Mouse (Mus musculus) cerebellum, adult 2 months (tissue): ENCODE data around the gene E2f4. TPM values are rescaled to one million over a fixed set of nuclear protein-coding genes. Genes with fewer than 3 reads are reported as not detected.
A peak's percentile ranks its signal among the peaks of the same experiment; 100 is the strongest.

ENCODE experiments used
- DNase-seq, 2 experiments: peaks; one replicate each; pipeline ENCODE4 v3.0.0; 2021
- H3K27ac ChIP-seq: fragments of 200-500 bp; 2 replicates; pipeline ENCODE4 v1.5.1; 2012; ENCODE audit warnings: low read length, control low read depth, inconsistent platforms; ENCODE audit not compliant: insufficient read depth
- H3K27me3 ChIP-seq: fragments of 200-500 bp; 2 replicates; pipeline ENCODE4 v1.6.1; 2012; ENCODE audit warnings: inconsistent platforms, mild to moderate bottlenecking, low read length, moderate library complexity; ENCODE audit not compliant: control insufficient read depth, insufficient read depth
- H3K4me1 ChIP-seq: fragments of 200-500 bp; 2 replicates; pipeline ENCODE4 v1.6.1; 2011; ENCODE audit warnings: low read length; ENCODE audit not compliant: control insufficient read depth, insufficient read depth
- H3K4me3 ChIP-seq: fragments of 200-500 bp; replicated peaks from 2 replicates; pipeline ENCODE3; 2011; ENCODE audit warnings: mild to moderate bottlenecking, low read depth, low read length, control low read depth; ENCODE audit not compliant: insufficient read depth
- CTCF ChIP-seq: fragments of 200-500 bp; IDR thresholded peaks from 2 replicates; pipeline ENCODE4 v1.5.1; 2011; ENCODE audit warnings: low read depth, mild to moderate bottlenecking, control low read depth, low read length, moderate library complexity, borderline replicate concordance; ENCODE audit not compliant: insufficient read depth
- POLR2A ChIP-seq: fragments of 200-500 bp; IDR thresholded peaks from 2 replicates; pipeline ENCODE4 v1.6.1; 2011; ENCODE audit warnings: low read length, control low read depth, borderline replicate concordance; ENCODE audit not compliant: insufficient read depth
- WGBS: fragments of 180-500 bp; shearing (Covaris S2); methylation state at CpG from one replicate; pipeline ENCODE4 v1.1.7; 2018; 5-methylcytosine and 5-hydroxymethylcytosine counted together
- polyA plus RNA-seq: library from polyadenylated mRNA; depleted of rRNA; stranded (reverse); fragments of >200 nt; gene quantifications from 2 replicates; pipeline ENCODE4 v1.2.3, GENCODE M21; 2012

Gene E2f4
- polyA plus RNA-seq, 1 experiment, result 81.6 TPM

DNA sequence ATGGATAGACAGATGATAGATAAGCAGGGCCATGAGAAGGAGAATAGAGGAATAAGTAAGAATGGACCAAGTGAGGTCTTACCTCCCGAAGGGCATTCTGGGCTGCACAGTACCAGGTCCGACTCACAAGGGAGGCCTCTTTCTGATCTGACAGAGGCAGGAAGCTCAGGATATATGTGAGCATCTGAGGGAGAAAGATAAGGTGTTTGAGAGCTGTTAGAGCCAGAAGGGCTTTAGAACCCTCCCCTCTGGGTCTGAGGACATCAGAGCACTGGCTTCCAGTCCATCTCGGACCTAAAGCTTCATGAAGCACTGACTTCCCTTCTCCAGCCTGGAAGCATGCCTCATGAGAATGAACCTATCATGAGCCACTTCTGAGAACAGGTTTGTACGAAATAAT is 25.7 kb downstream of the E2f4 start:
- H3K4me1 ChIP-seq, result peaks cover 4% of the 10 kb centered on the region; the same call in 1 of the 2 replicates
- DNase-seq, result no peak
- no peak overlapping the region for H3K27ac ChIP-seq
- H3K4me3 ChIP-seq, result no peak overlapping the region
- TF ChIP-seq POLR2A (no peak), CTCF (no peak)
- 90% methylated on average over 4 of the region's 4 CpGs for WGBS
- no peaks in the 10 kb centered on the region for H3K27me3 ChIP-seq

DNA sequence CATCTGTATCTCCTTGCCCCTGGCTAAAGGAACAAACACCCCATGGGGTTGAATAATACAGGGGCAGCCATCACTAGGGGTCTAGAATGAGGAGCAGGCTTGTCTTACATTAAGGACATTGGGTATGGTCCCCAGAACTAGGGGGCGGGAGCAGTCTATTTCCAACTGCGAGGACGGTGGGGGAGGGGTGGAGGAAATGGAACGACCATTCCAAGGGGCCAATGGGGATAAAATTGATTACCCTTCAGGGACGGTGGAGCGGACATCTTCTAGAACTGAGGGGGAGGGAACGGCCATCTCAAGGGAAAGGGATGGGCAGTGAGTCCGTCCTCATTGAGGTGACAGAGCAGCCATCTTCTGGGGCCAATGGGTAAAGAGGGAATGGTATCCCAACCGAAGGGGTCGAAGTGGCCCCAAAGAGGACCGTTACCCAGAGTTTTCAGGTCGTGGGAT is 28.2 kb downstream of the E2f4 start:
- Histone ChIP-seq H3K4me1 (peaks cover 3% of the 10 kb centered on the region; the same call in 1 of the 2 replicates), H3K27me3 (no peaks in the 10 kb centered on the region), H3K4me3 (peak overlapping the region; percentile 83), H3K27ac (peak overlapping the region; percentile 58; the same call in 1 of the 2 replicates)
- WGBS, result 1% methylated on average over 12 of the region's 12 CpGs
- TF ChIP-seq POLR2A, result no peak
- TF ChIP-seq CTCF, result no peak
- peak in 1 of 2 experiments; percentile 34 for DNase-seq

DNA sequence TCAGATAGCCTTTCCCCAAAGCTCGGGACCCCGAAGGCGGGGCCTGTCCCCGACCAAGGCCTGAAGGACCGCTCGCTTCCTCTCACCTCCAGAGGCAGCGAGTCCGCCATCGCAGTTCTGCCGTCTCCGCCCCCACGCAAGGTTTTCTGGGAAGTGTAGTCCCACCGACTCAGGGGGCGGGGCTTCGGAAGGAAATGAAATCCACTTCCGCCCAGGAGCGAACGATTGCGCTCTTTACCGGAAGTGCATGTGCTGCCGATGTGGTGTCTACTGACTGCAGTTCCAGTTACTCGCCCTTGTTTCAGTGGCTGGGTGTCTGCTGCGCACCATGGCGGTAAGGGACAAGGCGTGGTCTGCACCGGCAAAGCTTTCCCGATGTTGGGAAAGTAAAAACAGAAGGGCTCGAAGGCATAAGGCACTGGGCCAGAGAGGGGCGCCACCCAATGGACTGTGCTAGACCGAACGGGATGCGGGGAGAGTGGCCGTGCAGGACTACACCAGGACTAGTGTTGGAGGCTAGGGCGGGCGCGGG is 28.7 kb downstream of the E2f4 start, which contains the start of the genes Lrrc29 and Tmem208:
Lrrc29 (minus strand) TSS at position 138 of the 532 bp plus-strand sequence.
Tmem208 (plus strand) TSS at position 214 of the 532 bp plus-strand sequence.
- TF ChIP-seq POLR2A, result peak; percentile 90
- TF ChIP-seq CTCF, result peak; percentile 53; the same call in 1 of the 2 replicates
- no peaks in the 10 kb centered on the region for H3K27me3 ChIP-seq
- under 1% methylated on average over 36 of the region's 36 CpGs for WGBS
- H3K4me1 ChIP-seq, result peaks cover 3% of the 10 kb centered on the region; the same call in 1 of the 2 replicates
- H3K4me3 ChIP-seq, result peak within 1 kb of the TSS; percentile 83
- peak; percentile 97 for DNase-seq
- peak within 1 kb of the TSS; percentile 58; the same call in 1 of the 2 replicates for H3K27ac ChIP-seq

GRCm38 (mm10) chr8:105326968-105327367 is 29.5 kb downstream of the E2f4 start:
- TF ChIP-seq POLR2A (no peak), CTCF (no peak)

GRCm38 (mm10) chr8:105330325-105330724 is 32.9 kb downstream of the E2f4 start:
- no peak for DNase-seq
- Histone ChIP-seq H3K27me3 (no peaks in the 10 kb centered on the region), H3K4me1 (peaks cover 3% of the 10 kb centered on the region; the same call in 1 of the 2 replicates), H3K27ac (no peak overlapping the region), H3K4me3 (no peak overlapping the region)
- WGBS, result 86% methylated on average over 12 of the region's 12 CpGs
- TF ChIP-seq POLR2A, result no peak
- TF ChIP-seq CTCF, result no peak

More at GRCm38 (mm10) chr8:105326968-105327367, 29.5 kb downstream of the E2f4 start:
- no peak overlapping the region for H3K27ac ChIP-seq
- peak overlapping the region; percentile 83 for H3K4me3 ChIP-seq
- H3K4me1 ChIP-seq, result peaks cover 3% of the 10 kb centered on the region; the same call in 1 of the 2 replicates
- 26% methylated on average over 6 of the region's 6 CpGs for WGBS
- peak in 1 of 2 experiments; percentile 20 for DNase-seq
- H3K27me3 ChIP-seq, result no peaks in the 10 kb centered on the region

- WGBS, result 92% methylated on average over 22 of the region's 22 CpGs
- TF ChIP-seq POLR2A, result no peak
- no peak for TF ChIP-seq CTCF
Measured at GRCm38 (mm10) chr8:105331469-105331868, 34.0 kb downstream of the E2f4 start.

GRCm38 (mm10) chr8:105331931-105332330 is 34.5 kb downstream of the E2f4 start:
- Histone ChIP-seq H3K27ac (no peak overlapping the region), H3K4me1 (peaks cover 3% of the 10 kb centered on the region; the same call in 1 of the 2 replicates), H3K4me3 (no peak overlapping the region), H3K27me3 (no peaks in the 10 kb centered on the region)
- no peak for DNase-seq
- WGBS, result 91% methylated on average over 9 of the region's 9 CpGs
- no peak for TF ChIP-seq POLR2A
- TF ChIP-seq CTCF, result no peak

More at GRCm38 (mm10) chr8:105331469-105331868, 34.0 kb downstream of the E2f4 start:
- peak in 1 of 2 experiments; percentile 3 for DNase-seq
- H3K27ac ChIP-seq, result no peak overlapping the region
- no peaks in the 10 kb centered on the region for H3K27me3 ChIP-seq
- peaks cover 3% of the 10 kb centered on the region; the same call in 1 of the 2 replicates for H3K4me1 ChIP-seq
- H3K4me3 ChIP-seq, result no peak overlapping the region

GRCm38 (mm10) chr8:105332523-105332922 is 35.1 kb downstream of the E2f4 start:
- no peak overlapping the region for H3K4me3 ChIP-seq
- H3K4me1 ChIP-seq, result peaks cover under 1% of the 10 kb centered on the region; the same call in 1 of the 2 replicates
- H3K27ac ChIP-seq, result no peak overlapping the region
- TF ChIP-seq POLR2A, result no peak
- TF ChIP-seq CTCF, result no peak
- 80% methylated on average over 2 of the region's 2 CpGs for WGBS
- H3K27me3 ChIP-seq, result no peaks in the 10 kb centered on the region
- DNase-seq, result no peak
